Mouse (Mus musculus) activated CD4-positive, CD25-positive, alpha-beta regulatory T cell, adult 4 months (primary cell): Measurements from ENCODE around the gene Trim25. TPM values are rescaled to one million over a fixed set of nuclear protein-coding genes. Genes with fewer than 3 reads are reported as not detected.

ENCODE experiments used
- ATAC-seq: one replicate; pipeline ENCODE4 v1.8.0; 2017
- polyA plus RNA-seq, 2 experiments: library from polyadenylated mRNA; unstranded; fragments of 100-300 nt; shearing (Covaris generic); gene quantifications; one replicate each; pipeline ENCODE4 v1.2.1; 2017

The Trim25 gene
- polyA plus RNA-seq, 2 experiments from 2014 or later = 10.3 to 15.4 TPM

GRCm38 (mm10) chr11:89066750-89067149, 67.6 kb downstream of the Trim25 start, which contains the start of gene Dgke:
Gene Dgke, minus strand, starts transcription at chr11:89066850.
- no peak for ATAC-seq

DNA sequence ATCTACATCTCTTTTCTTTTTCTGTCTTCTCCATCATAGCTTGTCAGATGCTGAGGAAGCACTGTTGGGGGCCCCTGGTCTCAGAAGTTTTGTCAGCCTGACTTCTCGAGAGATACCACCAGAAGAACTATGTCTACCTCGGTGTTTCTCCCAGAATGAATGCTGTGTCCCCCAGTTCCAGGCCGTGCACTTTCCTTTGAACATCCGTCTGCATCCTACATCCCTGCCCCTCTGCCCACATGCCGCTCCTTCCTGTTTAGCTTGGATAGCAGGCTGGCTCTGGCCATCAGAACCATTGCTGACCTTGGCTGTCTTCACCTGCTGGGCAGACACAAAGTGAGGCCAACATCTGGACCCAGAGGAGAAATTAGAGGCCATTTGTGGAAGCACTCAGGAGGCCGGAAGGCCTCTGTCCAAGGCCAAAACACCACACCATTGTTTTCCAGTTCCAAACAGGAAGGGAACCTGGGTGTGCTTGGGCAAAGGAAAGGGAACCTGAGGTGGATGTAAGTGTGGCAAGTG, 68.2 kb downstream of the Trim25 start:
- ATAC-seq = no peak

- ATAC-seq = no peak
Measured at GRCm38 (mm10) chr11:89067871-89068490, 68.8 kb downstream of the Trim25 start.

- no peak for ATAC-seq
Measured at GRCm38 (mm10) chr11:89068649-89069048, 69.5 kb downstream of the Trim25 start.

DNA sequence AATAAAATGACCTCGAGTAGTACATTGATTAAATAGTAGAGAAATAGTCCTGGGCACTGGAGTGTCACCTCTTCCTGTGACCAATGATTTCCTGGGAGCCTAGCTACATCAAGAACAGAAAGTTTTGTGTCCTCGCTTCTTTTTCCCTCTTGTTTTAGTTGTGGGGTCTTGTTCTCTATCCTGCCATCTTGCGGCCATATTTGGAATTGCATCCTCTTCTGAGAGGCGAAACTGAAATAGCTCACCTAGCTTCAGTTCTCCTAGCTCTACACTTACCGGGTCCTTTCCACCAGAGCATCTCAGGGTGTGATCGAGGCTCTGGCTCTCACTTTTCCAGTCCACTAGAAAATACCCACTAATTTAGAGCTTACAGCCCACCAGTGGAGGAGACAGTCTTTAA, 70.1 kb downstream of the Trim25 start:
- ATAC-seq = no peak

Other genes with a start within 250 kb of the Trim25 start
- 1 to 10 TPM; 1.5 to 2.0 TPM for gene Akap1, start 134.8 kb upstream of the Trim25 start, polyA plus RNA-seq
- gene Scpep1, start 43.9 kb upstream of the Trim25 start, polyA plus RNA-seq = 10 to 100 TPM; 24.0 to 33.4 TPM
- gene Elobl, start 32.4 kb upstream of the Trim25 start, polyA plus RNA-seq = not detected
- gene Coil, start 29.1 kb upstream of the Trim25 start, polyA plus RNA-seq = 1 to 10 TPM; 4.8 to 6.5 TPM
- gene Dgke, start 67.5 kb downstream of the Trim25 start, polyA plus RNA-seq = 1 to 10 TPM; 3.7 to 4.9 TPM
- gene Gm525, start 74.5 kb downstream of the Trim25 start, polyA plus RNA-seq = not detected